Mouse (Mus musculus): ENCODE data around the gene Zfp595.
"Not testable (repeated sequence)": the region's sequence is repeated elsewhere in the genome, so short reads cannot be mapped to it uniquely, and the experiment has no call there.

Zfp595 gene

GRCm38 (mm10) chr13:67332019-67332724 is at the start of gene Zfp595:
Gene Zfp595, minus strand, starts transcription at chr13:67332570.
- DNase-seq (ENCODE audit: extremely low spot score, low spot score): peak; percentile 65

- DNase-seq (ENCODE audit: extremely low spot score, low spot score): not testable (repeated sequence)
Measured at GRCm38 (mm10) chr13:67376255-67376654, 43.9 kb upstream of the Zfp595 start.

- peak; percentile 50 for DNase-seq (ENCODE audit: extremely low spot score, low spot score)
Measured at GRCm38 (mm10) chr13:67375050-67375911, 42.9 kb upstream of the Zfp595 start, which contains the start of the genes Gm28041 and Zfp456. Gene Gm28041, minus strand, starts transcription at chr13:67375733. Gene Zfp456, minus strand, starts transcription at chr13:67375810.

- DNase-seq (ENCODE audit: extremely low spot score, low spot score): peak; percentile 84
Measured at GRCm38 (mm10) chr13:67360131-67360744, 27.9 kb upstream of the Zfp595 start, which contains the start of the genes Gm28044 and Zfp953. Gene Gm28044, minus strand, starts transcription at chr13:67360536. Gene Zfp953, minus strand, starts transcription at chr13:67360605.

GRCm38 (mm10) chr13:67351854-67352253 is 19.5 kb upstream of the Zfp595 start:
- DNase-seq (ENCODE audit: extremely low spot score, low spot score): no peak

GRCm38 (mm10) chr13:67343422-67343821 is 11.1 kb upstream of the Zfp595 start:
- DNase-seq (ENCODE audit: extremely low spot score, low spot score): no peak

GRCm38 (mm10) chr13:67332877-67333276 is 507 bp upstream of the Zfp595 start:
- peak; percentile 15 for DNase-seq (ENCODE audit: extremely low spot score, low spot score)

- no peak for DNase-seq (ENCODE audit: extremely low spot score, low spot score)
Measured at GRCm38 (mm10) chr13:67306718-67307117, 25.7 kb downstream of the Zfp595 start.

GRCm38 (mm10) chr13:67305822-67306672 is 26.3 kb downstream of the Zfp595 start, which contains the start of gene Zfp457:
Gene Zfp457, minus strand, starts transcription at chr13:67306485.
- peak; percentile 72 for DNase-seq (ENCODE audit: extremely low spot score, low spot score)

- no peak for DNase-seq (ENCODE audit: extremely low spot score, low spot score)
Measured at GRCm38 (mm10) chr13:67278314-67278713, 54.1 kb downstream of the Zfp595 start, which contains the start of gene Zfp458. Gene Zfp458, minus strand, starts transcription at chr13:67278466.

GRCm38 (mm10) chr13:67269383-67270065 is 62.8 kb downstream of the Zfp595 start:
- DNase-seq (ENCODE audit: extremely low spot score, low spot score): not testable (repeated sequence)

- peak; percentile 60 for DNase-seq (ENCODE audit: extremely low spot score, low spot score)
Measured at GRCm38 (mm10) chr13:67268568-67269369, 63.6 kb downstream of the Zfp595 start.
